Mouse (Mus musculus): ENCODE results near the gene Mtus2. TPM values are rescaled to one million over a fixed set of nuclear protein-coding genes. Genes with fewer than 3 reads are reported as not detected.

Gene Mtus2
- total and polyA plus RNA-seq, 2 experiments from 2014 or later, result 33.6 to 40.4 TPM

- Histone ChIP-seq H3K36me3 (ENCODE audit: insufficient read depth, low read length) (no peaks in the 10 kb centered on the region), H3K4me2 (ENCODE audit: low read depth, low read length) (no peak overlapping the region), H3K9ac (replicated peaks; ENCODE audit: low read length) (no peak overlapping the region), H3K4me3 (ENCODE audit: low read length) (no peak overlapping the region), H3K27ac (no peak overlapping the region), H3K9me3 (ENCODE audit: low read length) (peaks cover 2% of the 10 kb centered on the region; the same call in 1 of the 2 replicates), H3K4me1 (ENCODE audit: insufficient read depth, low read length) (no peaks in the 10 kb centered on the region), H3K27me3 (ENCODE audit: insufficient read depth, low read length) (no peaks in the 10 kb centered on the region)
- WGBS, result 64% methylated on average over 6 of the region's 6 CpGs
- TF ChIP-seq CTCF (IDR thresholded peaks at IDR 0.05; ENCODE audit: low read depth), result no peak
- no peak for ATAC-seq
- DNase-seq (ENCODE audit: low spot score), result no peak
Measured at GRCm38 (mm10) chr5:148181901-148182300, 224.8 kb downstream of the Mtus2 start.

DNA sequence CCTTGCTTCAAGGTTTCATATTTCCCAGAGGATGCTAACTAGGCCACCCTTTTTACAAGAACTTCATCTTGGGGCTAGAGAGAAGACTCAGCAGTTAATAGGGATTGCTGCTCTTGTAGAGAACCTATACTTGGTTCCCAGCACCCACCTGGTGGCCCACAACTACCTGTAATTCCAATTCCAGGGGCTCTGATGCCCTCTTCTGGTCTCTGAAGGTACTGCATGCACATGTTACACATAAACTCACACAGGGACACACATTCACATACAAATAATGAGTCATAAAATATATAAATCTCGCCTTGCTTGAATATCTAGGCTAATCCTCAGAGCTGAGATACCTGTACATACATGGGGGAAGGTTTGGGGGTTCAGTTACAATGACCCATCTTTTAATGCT lies 228.8 kb downstream of the Mtus2 start:
- ATAC-seq (no peak), DNase-seq (ENCODE audit: low spot score) (no peak)
- Histone ChIP-seq H3K4me3 (ENCODE audit: low read length) (no peak overlapping the region), H3K9me3 (ENCODE audit: low read length) (peaks cover 2% of the 10 kb centered on the region; the same call in 1 of the 2 replicates), H3K9ac (replicated peaks; ENCODE audit: low read length) (no peak overlapping the region), H3K4me2 (ENCODE audit: low read depth, low read length) (no peak overlapping the region), H3K36me3 (ENCODE audit: insufficient read depth, low read length) (no peaks in the 10 kb centered on the region), H3K27ac (no peak overlapping the region), H3K4me1 (ENCODE audit: insufficient read depth, low read length) (no peaks in the 10 kb centered on the region), H3K27me3 (ENCODE audit: insufficient read depth, low read length) (no peaks in the 10 kb centered on the region)
- 74% methylated on average over 1 of the region's 1 CpGs for WGBS
- no peak for TF ChIP-seq CTCF (IDR thresholded peaks at IDR 0.05; ENCODE audit: low read depth)

GRCm38 (mm10) chr5:148191416-148191815 lies 234.3 kb downstream of the Mtus2 start:
- Histone ChIP-seq H3K36me3 (ENCODE audit: insufficient read depth, low read length) (no peaks in the 10 kb centered on the region), H3K27ac (no peak overlapping the region), H3K9me3 (ENCODE audit: low read length) (no peaks in the 10 kb centered on the region), H3K9ac (replicated peaks; ENCODE audit: low read length) (no peak overlapping the region), H3K4me2 (ENCODE audit: low read depth, low read length) (no peak overlapping the region), H3K4me1 (ENCODE audit: insufficient read depth, low read length) (no peaks in the 10 kb centered on the region), H3K27me3 (ENCODE audit: insufficient read depth, low read length) (no peaks in the 10 kb centered on the region), H3K4me3 (ENCODE audit: low read length) (no peak overlapping the region)
- 34% methylated on average over 4 of the region's 4 CpGs for WGBS
- no peak for DNase-seq (ENCODE audit: low spot score)
- TF ChIP-seq CTCF (IDR thresholded peaks at IDR 0.05; ENCODE audit: low read depth), result no peak
- no peak for ATAC-seq

DNA sequence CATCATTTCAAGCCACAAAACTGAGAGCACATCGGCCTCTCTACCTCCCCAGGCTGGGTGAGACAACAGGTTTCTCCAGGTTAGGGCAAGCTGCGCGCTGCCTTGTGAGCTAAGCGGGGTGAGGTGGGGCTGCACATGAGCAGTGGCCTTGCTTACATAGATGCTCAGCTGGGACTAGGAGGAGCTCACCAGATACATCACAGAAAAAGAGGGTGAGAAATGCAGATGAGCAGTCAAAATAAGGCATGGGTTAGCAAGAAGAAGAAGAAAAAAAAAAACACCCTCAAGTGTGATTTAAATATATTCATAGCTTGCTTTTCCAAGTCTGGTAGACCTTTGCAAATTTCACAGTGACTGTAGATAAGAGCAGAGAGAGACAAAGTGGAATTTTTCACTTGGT lies 254.7 kb downstream of the Mtus2 start:
- H3K4me3 ChIP-seq (ENCODE audit: low read length), result no peak overlapping the region
- H3K9ac ChIP-seq (replicated peaks; ENCODE audit: low read length), result no peak overlapping the region
- DNase-seq (ENCODE audit: low spot score), result no peak
- H3K9me3 ChIP-seq (ENCODE audit: low read length), result no peaks in the 10 kb centered on the region
- WGBS, result 96% methylated on average over 4 of the region's 4 CpGs
- H3K4me2 ChIP-seq (ENCODE audit: low read depth, low read length), result no peak overlapping the region
- H3K36me3 ChIP-seq (ENCODE audit: insufficient read depth, low read length), result no peaks in the 10 kb centered on the region
- no peaks in the 10 kb centered on the region for H3K4me1 ChIP-seq (ENCODE audit: insufficient read depth, low read length)
- ATAC-seq, result no peak
- H3K27ac ChIP-seq, result no peak overlapping the region
- no peak for TF ChIP-seq CTCF (IDR thresholded peaks at IDR 0.05; ENCODE audit: low read depth)
- no peaks in the 10 kb centered on the region for H3K27me3 ChIP-seq (ENCODE audit: insufficient read depth, low read length)

DNA sequence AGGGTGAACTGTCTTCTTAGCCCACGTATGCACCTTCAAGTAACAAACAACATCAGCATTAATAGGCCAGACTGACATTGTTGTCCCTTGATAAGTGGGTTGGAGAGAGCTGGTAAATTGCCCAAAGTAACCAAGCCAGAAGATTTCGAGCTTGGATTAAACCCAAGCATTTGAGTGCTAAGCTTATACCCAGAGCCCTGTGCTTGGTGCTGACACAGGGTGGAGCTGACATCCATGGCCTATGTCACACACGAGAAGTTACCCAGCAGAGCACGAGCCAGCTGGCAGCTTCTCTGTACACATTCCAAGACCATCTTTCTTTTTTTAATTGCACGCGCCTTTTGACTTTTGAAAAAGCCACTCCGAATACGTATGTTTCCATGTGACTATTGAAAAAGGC lies 259.7 kb downstream of the Mtus2 start:
- no peak for ATAC-seq
- H3K9ac ChIP-seq (replicated peaks; ENCODE audit: low read length), result no peak overlapping the region
- no peaks in the 10 kb centered on the region for H3K4me1 ChIP-seq (ENCODE audit: insufficient read depth, low read length)
- WGBS, result 62% methylated on average over 8 of the region's 8 CpGs
- no peaks in the 10 kb centered on the region for H3K36me3 ChIP-seq (ENCODE audit: insufficient read depth, low read length)
- H3K4me3 ChIP-seq (ENCODE audit: low read length), result no peak overlapping the region
- no peak for TF ChIP-seq CTCF (IDR thresholded peaks at IDR 0.05; ENCODE audit: low read depth)
- H3K27me3 ChIP-seq (ENCODE audit: insufficient read depth, low read length), result no peaks in the 10 kb centered on the region
- H3K4me2 ChIP-seq (ENCODE audit: low read depth, low read length), result no peak overlapping the region
- H3K27ac ChIP-seq, result no peak overlapping the region
- DNase-seq (ENCODE audit: low spot score), result no peak
- no peaks in the 10 kb centered on the region for H3K9me3 ChIP-seq (ENCODE audit: low read length)

DNA sequence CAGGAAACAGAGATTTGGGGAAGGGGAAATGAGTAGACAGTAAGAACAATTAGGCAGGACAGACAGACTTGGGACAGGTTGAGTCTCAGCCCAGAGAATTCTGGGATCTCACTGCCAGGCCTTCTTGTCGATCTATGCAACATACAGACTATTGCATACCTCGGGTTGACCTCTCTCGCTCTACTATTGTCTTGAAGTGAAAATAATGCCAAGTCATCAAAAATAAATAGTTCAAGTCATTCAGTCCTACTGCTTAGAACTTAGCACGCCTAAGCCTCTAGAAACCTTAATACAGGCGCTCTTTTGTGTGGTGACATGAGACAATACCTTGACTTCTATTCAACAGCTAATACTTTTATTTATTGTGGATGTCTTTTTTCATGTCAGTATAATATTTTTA lies 265.8 kb downstream of the Mtus2 start:
- no peak overlapping the region for H3K9ac ChIP-seq (replicated peaks; ENCODE audit: low read length)
- H3K27ac ChIP-seq, result no peak overlapping the region
- H3K27me3 ChIP-seq (ENCODE audit: insufficient read depth, low read length), result no peaks in the 10 kb centered on the region
- no peaks in the 10 kb centered on the region for H3K9me3 ChIP-seq (ENCODE audit: low read length)
- H3K36me3 ChIP-seq (ENCODE audit: insufficient read depth, low read length), result no peaks in the 10 kb centered on the region
- H3K4me1 ChIP-seq (ENCODE audit: insufficient read depth, low read length), result no peaks in the 10 kb centered on the region
- TF ChIP-seq CTCF (IDR thresholded peaks at IDR 0.05; ENCODE audit: low read depth), result no peak
- no peak for DNase-seq (ENCODE audit: low spot score)
- H3K4me3 ChIP-seq (ENCODE audit: low read length), result no peak overlapping the region
- ATAC-seq, result no peak
- 88% methylated on average over 5 of the region's 5 CpGs for WGBS
- no peak overlapping the region for H3K4me2 ChIP-seq (ENCODE audit: low read depth, low read length)

DNA sequence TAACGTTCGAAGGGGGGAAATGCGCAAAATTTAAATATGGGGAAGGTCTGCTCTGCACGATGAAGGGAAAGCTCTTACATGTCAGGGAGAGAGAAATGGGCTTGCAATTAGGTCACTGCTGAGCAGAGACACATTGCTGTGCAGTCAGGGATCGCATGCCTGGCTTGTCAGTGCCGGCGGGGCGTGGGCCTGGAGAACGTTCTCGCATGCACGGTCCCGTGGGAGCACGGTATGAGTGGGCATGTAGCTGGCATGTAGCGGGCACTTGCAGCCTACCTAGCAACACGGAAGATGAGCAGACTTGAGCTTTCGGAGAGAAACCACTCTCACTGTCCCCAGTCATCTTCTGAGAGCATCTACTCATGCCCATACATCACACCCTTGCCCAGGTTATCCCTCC lies 266.9 kb downstream of the Mtus2 start:
- no peaks in the 10 kb centered on the region for H3K4me1 ChIP-seq (ENCODE audit: insufficient read depth, low read length)
- no peaks in the 10 kb centered on the region for H3K9me3 ChIP-seq (ENCODE audit: low read length)
- H3K4me2 ChIP-seq (ENCODE audit: low read depth, low read length), result no peak overlapping the region
- H3K36me3 ChIP-seq (ENCODE audit: insufficient read depth, low read length), result no peaks in the 10 kb centered on the region
- no peak for TF ChIP-seq CTCF (IDR thresholded peaks at IDR 0.05; ENCODE audit: low read depth)
- no peak overlapping the region for H3K4me3 ChIP-seq (ENCODE audit: low read length)
- no peak overlapping the region for H3K9ac ChIP-seq (replicated peaks; ENCODE audit: low read length)
- no peak overlapping the region for H3K27ac ChIP-seq
- H3K27me3 ChIP-seq (ENCODE audit: insufficient read depth, low read length), result no peaks in the 10 kb centered on the region
- DNase-seq (ENCODE audit: low spot score) (no peak), ATAC-seq (no peak)
- WGBS, result 94% methylated on average over 16 of the region's 16 CpGs
